ENCODE assay signal across 8 mouse cellular contexts in the genomic region with DNA sequence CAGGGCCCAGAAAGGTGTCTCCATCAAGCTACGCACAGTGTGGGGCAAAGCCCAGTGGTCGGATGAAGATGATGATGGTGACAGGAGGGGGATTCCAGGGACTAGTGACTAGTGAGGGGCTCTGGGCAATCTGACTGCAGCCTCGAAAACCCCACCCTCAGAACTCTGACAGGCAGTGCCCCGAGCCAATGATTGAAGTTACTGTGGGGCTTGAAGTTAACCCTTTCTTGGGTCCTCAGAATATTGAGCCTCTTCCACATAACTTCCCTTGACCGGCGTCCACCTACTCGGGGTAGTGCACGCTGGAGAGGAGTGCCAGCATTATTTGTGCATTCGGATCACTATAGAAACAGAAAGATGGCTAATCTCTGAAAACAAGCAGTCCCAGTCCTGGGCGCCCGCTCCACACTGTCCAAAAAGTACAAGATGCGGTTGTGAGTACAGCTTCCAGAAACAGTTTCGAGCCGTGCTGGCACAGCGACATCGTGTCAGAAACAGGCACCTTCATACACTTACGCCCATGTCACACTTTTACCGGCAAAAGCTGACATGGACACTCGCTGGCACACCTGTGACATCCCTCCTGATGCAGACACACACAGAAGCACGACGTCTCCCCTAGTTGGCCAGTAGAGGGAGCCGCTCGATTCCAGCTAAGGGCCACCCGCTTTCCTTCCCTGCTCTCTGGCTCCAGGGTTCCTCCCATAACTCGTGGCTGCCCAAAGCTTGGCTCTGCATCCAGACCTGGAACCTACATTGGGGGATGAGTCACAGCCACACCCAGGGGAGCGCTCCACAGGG. TPM values are rescaled to one million over a fixed set of nuclear protein-coding genes. Genes with fewer than 3 reads are reported as not detected.
A peak's percentile ranks its signal among the peaks of the same experiment; 100 is the strongest.
DNase-seq lines count a peak whose midpoint lies in the region; ATAC-seq and TF ChIP-seq lines count a peak whose summit lies in the region.

No protein-coding gene starts in this region.

- H3K27me3 ChIP-seq in hindbrain, postnatal 0 days (ENCODE audit: insufficient read depth, low read length) = no peaks in the 10 kb centered on the region

- under 1% methylated on average over 26 of the region's 26 CpGs for WGBS in hindbrain, postnatal 0 days
- WGBS in macrophage (ENCODE audit: missing documents) = 2% methylated on average over 25 of the region's 26 CpGs

- peak; percentile 45 for ATAC-seq in activated CD4-positive, CD25-positive, alpha-beta regulatory T cell, adult 4 months
- ATAC-seq in hindbrain, postnatal 0 days = peak; percentile 48

- DNase-seq in cerebellum, postnatal 4 days (ENCODE audit: low spot score in 2 of 2) = peak; percentile 71 to 90
- DNase-seq in gastrocnemius, adult 2 months = peak; percentile 93
- peak; percentile 92 for DNase-seq in hindbrain, postnatal 0 days (ENCODE audit: low spot score)
- DNase-seq in left cerebral cortex, adult 2 months (ENCODE audit: extremely low spot score in 1 of 2, low spot score in 2 of 2) = peak; percentile 85 to 86
- peak; percentile 90 to 94 for DNase-seq in right cerebral cortex, adult 2 months (ENCODE audit: low spot score in 2 of 2)
- peak; percentile 87 to 92 for DNase-seq in urinary bladder, postnatal 36 days (ENCODE audit: low spot score in 2 of 2)

- H3K4me2 ChIP-seq in hindbrain, postnatal 0 days (ENCODE audit: low read depth, low read length) = peak overlapping the region; percentile 78

- peak overlapping the region; percentile 81 for H3K4me3 ChIP-seq in gastrocnemius, adult 2 months
- H3K4me3 ChIP-seq in hindbrain, postnatal 0 days (ENCODE audit: low read length) = peak overlapping the region; percentile 79
- H3K4me3 ChIP-seq in left cerebral cortex, adult 2 months = peak overlapping the region; percentile 81
- H3K4me3 ChIP-seq in macrophage (ENCODE audit: inconsistent target) = peak overlapping the region; percentile 45

- H3K79me2 ChIP-seq in macrophage (ENCODE audit: inconsistent target) = no peaks in the 10 kb centered on the region; the same call in 1 of the 2 replicates

- peak; percentile 93 for TF ChIP-seq CTCF in gastrocnemius, adult 2 months (IDR thresholded peaks at IDR 0.05)
- peak; percentile 94 for TF ChIP-seq CTCF in hindbrain, postnatal 0 days (IDR thresholded peaks at IDR 0.05; ENCODE audit: low read depth)
- TF ChIP-seq CTCF in left cerebral cortex, adult 2 months (IDR thresholded peaks at IDR 0.05) = peak; percentile 95

- intact Hi-C loops in gastrocnemius, adult 2 months (cut with DNase I) = loop anchor here (1.0 kb wide), 2 partner anchors 22 to 125 kb away; no protein-coding TSS in a partner anchor
- intact Hi-C loops in left cerebral cortex, adult 2 months (cut with DNase I) = loop anchor here (1.0 kb wide), 2 partner anchors 21 to 23 kb away; no protein-coding TSS in a partner anchor

- H3K36me3 ChIP-seq in hindbrain, postnatal 0 days (ENCODE audit: insufficient read depth, low read length) = no peaks in the 10 kb centered on the region
- no peaks in the 10 kb centered on the region for H3K36me3 ChIP-seq in macrophage (ENCODE audit: inconsistent target)

- H3K9ac ChIP-seq in hindbrain, postnatal 0 days (replicated peaks; ENCODE audit: low read length) = peak overlapping the region; percentile 74

- H3K4me1 ChIP-seq in hindbrain, postnatal 0 days (ENCODE audit: insufficient read depth, low read length) = peaks cover 16% of the 10 kb centered on the region

- no peaks in the 10 kb centered on the region for H3K9me3 ChIP-seq in hindbrain, postnatal 0 days (ENCODE audit: low read length)

- H3K27ac ChIP-seq in gastrocnemius, adult 2 months = peak overlapping the region; percentile 95
- peak overlapping the region; percentile 95 for H3K27ac ChIP-seq in hindbrain, postnatal 0 days
- H3K27ac ChIP-seq in left cerebral cortex, adult 2 months = peak overlapping the region; percentile 99
- no peak overlapping the region for H3K27ac ChIP-seq in macrophage

RNA-seq across cellular contexts. Expression of gene Bcl9l, which starts 2.8 kb away (rescaled TPM):
- 10 to 100 TPM; 13.2 to 15.2 TPM for polyA plus RNA-seq in activated CD4-positive, CD25-positive, alpha-beta regulatory T cell, adult 4 months (2017; shearing (Covaris generic))
- total RNA-seq in gastrocnemius, adult 2 months (2021) = 10 to 100 TPM; 38.3 to 43.6 TPM
- total RNA-seq in hindbrain, postnatal 0 days (2014; rRNA removed) = 32.7 and 44.5 TPM in 2 replicates
- polyA plus RNA-seq in hindbrain, postnatal 0 days (2015; fragmentation: Nextera tagmentation; extraction: Ambion mirVana) = 7.8 and 8.4 TPM in 2 replicates
- 10 to 100 TPM; 58.6 to 63.4 TPM for total RNA-seq in left cerebral cortex, adult 2 months (2021)
- 10 to 100 TPM in 16 of 26 experiments, 1 to 10 TPM in 8, under 1 TPM in 2; 0.56 to 30.1 (median 12.5) TPM for total RNA-seq in macrophage (2018; cell fraction: chromatin; rRNA removed)
- 10 to 100 TPM in 11 of 26 experiments, 1 to 10 TPM in 15; 3.7 to 16.4 (median 9.2) TPM for total RNA-seq in macrophage (2018; cell fraction: cytosol; rRNA removed)
- 10 to 100 TPM in 16 of 26 experiments, 1 to 10 TPM in 10; 3.5 to 23.9 (median 13.3) TPM for total RNA-seq in macrophage (2018; cell fraction: nucleus; rRNA removed)
- polyA plus RNA-seq in macrophage (2018) = 5.3 to 6.6 TPM (median 6.0 TPM) in 3 replicates

RNA-seq across cellular contexts. Expression of gene Upk2, which starts 25.1 kb away (rescaled TPM):
- polyA plus RNA-seq in activated CD4-positive, CD25-positive, alpha-beta regulatory T cell, adult 4 months (2017; shearing (Covaris generic)) = not detected
- total RNA-seq in gastrocnemius, adult 2 months (2021) = under 1 TPM; 0.22 to 0.23 TPM
- not detected in 2 replicates for total RNA-seq in hindbrain, postnatal 0 days (2014; rRNA removed)
- not detected in 2 replicates for polyA plus RNA-seq in hindbrain, postnatal 0 days (2015; fragmentation: Nextera tagmentation; extraction: Ambion mirVana)
- not detected for total RNA-seq in left cerebral cortex, adult 2 months (2021)
- not detected for total RNA-seq in macrophage (2018; cell fraction: chromatin; rRNA removed)
- total RNA-seq in macrophage (2018; cell fraction: cytosol; rRNA removed) = not detected
- total RNA-seq in macrophage (2018; cell fraction: nucleus; rRNA removed) = not detected
- polyA plus RNA-seq in macrophage (2018) = not detected in 3 replicates

RNA-seq across cellular contexts. Expression of gene Foxr1, which starts 38.9 kb away (rescaled TPM):
- polyA plus RNA-seq in activated CD4-positive, CD25-positive, alpha-beta regulatory T cell, adult 4 months (2017; shearing (Covaris generic)) = under 1 TPM in 1 of 2 experiments, not detected in 1; 0.45 TPM
- not detected for total RNA-seq in gastrocnemius, adult 2 months (2021)
- total RNA-seq in hindbrain, postnatal 0 days (2014; rRNA removed) = not detected in 2 replicates
- not detected in 2 replicates for polyA plus RNA-seq in hindbrain, postnatal 0 days (2015; fragmentation: Nextera tagmentation; extraction: Ambion mirVana)
- not detected for total RNA-seq in left cerebral cortex, adult 2 months (2021)
- not detected for total RNA-seq in macrophage (2018; cell fraction: chromatin; rRNA removed)
- not detected for total RNA-seq in macrophage (2018; cell fraction: cytosol; rRNA removed)
- not detected for total RNA-seq in macrophage (2018; cell fraction: nucleus; rRNA removed)
- polyA plus RNA-seq in macrophage (2018) = not detected in 3 replicates
